ENCODE assay signal across 14 mouse cellular contexts in genomic region chr4:139248736-139249135, GRCm38 (mm10). TPM values are rescaled to one million over a fixed set of nuclear protein-coding genes. Genes with fewer than 3 reads are reported as not detected.
DNase-seq lines count a peak whose midpoint lies in the region; ATAC-seq and TF ChIP-seq lines count a peak whose summit lies in the region.
"Had no signal": no experiment of that assay in that cellular context is flagged by ENCODE, and none has a peak within 500 bp of the region (broad histone marks: within the 10 kb centered on the region; RNA-seq: fewer than 3 reads in every experiment).

No protein-coding gene starts in this region.

- no peak for TF ChIP-seq POLR2A in small intestine, adult 2 months (IDR thresholded peaks at IDR 0.05; ENCODE audit: low read depth, low read length)

- H3K27ac ChIP-seq in heart, embryonic 10.5 days: peak overlapping the region; percentile 44; the same call in 1 of the 2 replicates
- peak overlapping the region; percentile 95 for H3K27ac ChIP-seq in lung, embryonic 14.5 days (ENCODE audit: low read depth)
- H3K27ac ChIP-seq in embryonic facial prominence, embryonic 14.5 days (replicated peaks; ENCODE audit: low read depth, low read length): peak overlapping the region; percentile 61
- H3K27ac ChIP-seq in small intestine, adult 2 months (ENCODE audit: insufficient read depth, low read depth, low read length): peak overlapping the region; percentile 92

- ATAC-seq in lung, embryonic 14.5 days (ENCODE audit: insufficient read depth): no peak
- ATAC-seq in embryonic facial prominence, embryonic 14.5 days (ENCODE audit: low read depth): no peak
- ATAC-seq: liver, postnatal 0 days; midbrain, embryonic 16.5 days had no signal

- no peak overlapping the region for H3K4me3 ChIP-seq in heart, embryonic 10.5 days
- H3K4me3 ChIP-seq in lung, embryonic 14.5 days (ENCODE audit: low read depth, low read length): no peak overlapping the region
- no peak overlapping the region for H3K4me3 ChIP-seq in embryonic facial prominence, embryonic 14.5 days (ENCODE audit: low read depth, low read length)
- no peak overlapping the region for H3K4me3 ChIP-seq in small intestine, adult 2 months (ENCODE audit: low read depth, low read length)

- H3K9ac ChIP-seq in lung, embryonic 14.5 days: no peak overlapping the region
- H3K9ac ChIP-seq in embryonic facial prominence, embryonic 14.5 days (ENCODE audit: low read depth, low read length): no peak overlapping the region
- H3K9ac ChIP-seq: liver, postnatal 0 days had no signal

- H3K27me3 ChIP-seq in heart, embryonic 10.5 days (ENCODE audit: insufficient read depth, poor library complexity, severe bottlenecking): no peaks in the 10 kb centered on the region
- H3K27me3 ChIP-seq in lung, embryonic 14.5 days (ENCODE audit: insufficient read depth, low read length): no peaks in the 10 kb centered on the region
- H3K27me3 ChIP-seq in embryonic facial prominence, embryonic 14.5 days (replicated peaks; ENCODE audit: control insufficient read depth, insufficient read depth, low read length): no peaks in the 10 kb centered on the region
- H3K27me3 ChIP-seq in small intestine, adult 2 months (ENCODE audit: control insufficient read depth, insufficient read depth, low read length): no peaks in the 10 kb centered on the region

- no peak for DNase-seq in heart, embryonic 10.5 days (ENCODE audit: low spot score)
- DNase-seq in heart, postnatal 4 days: no peak
- DNase-seq in lung, embryonic 14.5 days: no peak
- no peak for DNase-seq in lung, postnatal 14 days
- no peak for DNase-seq in embryonic facial prominence, embryonic 14.5 days (ENCODE audit: low spot score)
- no peak for DNase-seq in frontal cortex, postnatal 10 days (ENCODE audit: low spot score in 2 of 2)
- no peak for DNase-seq in thymus, postnatal 14 days
- DNase-seq: adrenal gland, adult 8-10 months; cerebellum, adult 11 months; kidney, adult 18-20 months; liver, postnatal 0 days; thymus, adult 2 months had no signal

- H3K4me2 ChIP-seq in lung, embryonic 14.5 days: no peak overlapping the region
- H3K4me2 ChIP-seq in embryonic facial prominence, embryonic 14.5 days (ENCODE audit: low read depth, low read length): no peak overlapping the region

- 86% methylated on average over 5 of the region's 5 CpGs for WGBS in heart, embryonic 10.5 days
- WGBS in lung, embryonic 14.5 days: 79% methylated on average over 5 of the region's 5 CpGs
- 75% methylated on average over 5 of the region's 5 CpGs for WGBS in embryonic facial prominence, embryonic 14.5 days
- 84% methylated on average over 5 of the region's 5 CpGs for WGBS in small intestine, adult 2 months

- peaks cover 24% of the 10 kb centered on the region for H3K36me3 ChIP-seq in heart, embryonic 10.5 days
- 0 out of 2 replicates have a peak, but pooled peaks cover 5% of the 10 kb centered on the region for H3K36me3 ChIP-seq in lung, embryonic 14.5 days (ENCODE audit: insufficient read depth)
- H3K36me3 ChIP-seq in embryonic facial prominence, embryonic 14.5 days (ENCODE audit: control insufficient read depth, insufficient read depth, low read length): peaks cover 4% of the 10 kb centered on the region; the same call in 1 of the 2 replicates
- peaks cover 17% of the 10 kb centered on the region for H3K36me3 ChIP-seq in small intestine, adult 2 months (ENCODE audit: control insufficient read depth, insufficient read depth, low read length)

- TF ChIP-seq CTCF in lung, embryonic 14.5 days (IDR thresholded peaks at IDR 0.05; ENCODE audit: low read depth): no peak
- TF ChIP-seq CTCF in small intestine, adult 2 months (IDR thresholded peaks at IDR 0.05; ENCODE audit: extremely low read depth, insufficient read length, insufficient replicate concordance, low read depth, low read length): no peak

- H3K4me1 ChIP-seq in heart, embryonic 10.5 days: peaks cover 80% of the 10 kb centered on the region
- peaks cover 29% of the 10 kb centered on the region for H3K4me1 ChIP-seq in lung, embryonic 14.5 days (ENCODE audit: insufficient read depth)
- peaks cover 74% of the 10 kb centered on the region for H3K4me1 ChIP-seq in embryonic facial prominence, embryonic 14.5 days (ENCODE audit: control insufficient read depth, insufficient read depth, low read length)
- H3K4me1 ChIP-seq in small intestine, adult 2 months (ENCODE audit: control insufficient read depth, insufficient read depth, insufficient read length, low read length): peaks cover 72% of the 10 kb centered on the region

- H3K9me3 ChIP-seq in heart, embryonic 10.5 days: no peaks in the 10 kb centered on the region
- no peaks in the 10 kb centered on the region for H3K9me3 ChIP-seq in lung, embryonic 14.5 days (ENCODE audit: low read depth, low read length)
- no peaks in the 10 kb centered on the region for H3K9me3 ChIP-seq in embryonic facial prominence, embryonic 14.5 days (ENCODE audit: control insufficient read depth, low read length)

RNA-seq across cellular contexts. Expression of gene Capzb, which starts 56.0 kb away (rescaled TPM):
- polyA plus RNA-seq in heart, embryonic 10.5 days (2016; fragmentation: Nextera tagmentation; extraction: Ambion mirVana): 450 and 452 TPM in 2 replicates
- total RNA-seq in heart, postnatal 4 days (2021): 100 to 1,000 TPM; 423 to 429 TPM
- 332 and 336 TPM in 2 replicates for polyA plus RNA-seq in lung, embryonic 14.5 days (2014; fragmentation: Nextera tagmentation; extraction: Ambion mirVana)
- 293 and 299 TPM in 2 replicates for polyA plus RNA-seq in embryonic facial prominence, embryonic 14.5 days (2014; fragmentation: Nextera tagmentation; extraction: Ambion mirVana)
- polyA plus RNA-seq in small intestine, adult 2 months (2012; rRNA removed): 159 and 390 TPM in 2 replicates

Comparison
In these comparisons a context has a peak if more than half of its experiments do, and no peak if none do; other contexts are left out.
1. H3K27ac ChIP-seq: peak in every context shown above with its lines; median percentile 95 in lung, embryonic 14.5 days; 92 in small intestine, adult 2 months; 61 in embryonic facial prominence, embryonic 14.5 days; 44 in heart, embryonic 10.5 days.